Mouse (Mus musculus) spleen, adult 12 weeks (tissue): ENCODE results near the gene Khsrp.

ENCODE experiments used
- DNase-seq: peaks from one replicate; pipeline ENCODE4 v3.0.0; 2022; ENCODE audit warnings: low spot score

The Khsrp gene

GRCm38 (mm10) chr17:56986105-56986805 lies 45.1 kb downstream of the Khsrp start:
- DNase-seq, result no peak

DNA sequence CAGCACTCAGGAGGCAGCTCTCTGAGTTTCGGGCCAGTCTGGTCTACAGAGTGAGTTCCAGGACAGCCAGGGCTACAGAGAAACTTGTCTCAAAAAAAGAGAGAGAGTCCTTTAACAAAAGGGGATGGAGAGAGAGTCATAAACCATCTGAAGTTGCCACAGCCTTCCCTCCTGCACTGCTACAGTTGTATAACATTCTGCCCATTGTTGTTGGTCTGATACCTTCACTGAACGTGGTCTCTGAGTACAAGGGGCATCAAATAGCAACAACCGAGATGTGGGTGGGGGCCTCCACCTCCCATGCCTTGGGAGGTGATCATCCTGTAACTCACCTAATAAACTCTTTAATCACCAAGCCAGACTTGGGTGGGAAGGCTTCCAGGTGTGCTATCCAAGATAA lies 45.7 kb downstream of the Khsrp start:
- no peak for DNase-seq

DNA sequence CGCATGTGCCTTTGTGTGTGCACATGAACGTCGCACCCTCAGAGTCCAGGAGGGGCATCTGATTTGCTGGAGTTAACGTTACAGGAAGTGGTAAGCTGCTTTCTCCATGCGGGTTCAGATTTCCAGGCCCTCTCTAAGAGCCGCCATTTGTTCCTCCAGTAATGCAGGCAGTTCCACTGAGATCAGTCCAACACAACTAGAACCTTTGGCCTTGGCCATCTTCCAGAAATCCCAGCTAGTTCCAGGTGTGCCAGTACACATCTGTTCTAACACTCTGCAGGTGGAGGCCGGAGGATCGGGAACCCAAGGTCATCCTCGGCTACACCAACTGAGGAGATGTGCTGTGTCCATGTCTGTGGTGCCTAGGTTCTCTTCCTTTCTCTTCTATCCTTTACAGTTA lies 46.4 kb downstream of the Khsrp start:
- DNase-seq, result no peak

DNA sequence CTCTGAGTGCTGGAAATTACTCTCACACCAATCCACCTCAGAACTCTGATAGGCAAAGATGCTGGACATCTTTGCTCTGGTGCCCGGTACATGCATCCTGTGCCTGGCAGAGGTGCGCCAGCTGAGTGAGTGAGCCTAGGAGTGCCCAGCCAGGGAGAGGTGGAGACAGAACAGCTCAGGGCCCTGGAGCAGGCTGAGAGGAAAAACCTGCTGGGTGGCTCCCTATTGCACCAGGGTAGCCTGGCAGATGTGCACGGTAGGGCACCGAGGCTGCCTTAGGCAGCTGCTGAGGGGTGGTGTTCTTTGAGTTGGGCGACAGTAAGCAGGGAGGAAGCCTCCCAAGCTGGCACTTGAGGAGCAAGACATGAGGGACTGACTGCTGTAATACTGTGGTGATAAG lies 49.3 kb downstream of the Khsrp start, which contains the start of gene Acer1:
TSS of gene Acer1 (minus strand) at position 114 of the 400 bp plus-strand sequence.
- no peak for DNase-seq

DNA sequence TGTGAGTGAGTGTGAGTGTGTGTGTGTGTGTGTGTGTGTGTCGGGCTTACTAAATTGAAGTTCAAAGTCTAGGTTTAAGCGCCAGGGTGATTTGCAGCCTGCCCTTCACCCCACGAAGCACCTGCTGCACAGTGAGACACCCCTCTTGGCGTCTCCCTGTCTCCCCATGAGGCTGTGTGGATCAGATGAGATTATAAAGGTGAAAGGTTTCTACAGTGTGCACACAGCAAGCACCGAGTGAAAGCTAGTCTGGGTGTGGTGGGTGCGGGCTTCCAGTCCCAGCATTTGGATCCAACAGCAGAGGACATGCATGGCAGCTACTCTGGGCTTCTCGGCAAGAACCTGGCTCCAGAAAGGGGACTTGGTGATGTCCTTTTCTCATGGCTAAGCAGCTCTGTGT lies 50.3 kb downstream of the Khsrp start:
- DNase-seq, result no peak

GRCm38 (mm10) chr17:56979524-56979923 lies 51.8 kb downstream of the Khsrp start:
- no peak for DNase-seq

DNA sequence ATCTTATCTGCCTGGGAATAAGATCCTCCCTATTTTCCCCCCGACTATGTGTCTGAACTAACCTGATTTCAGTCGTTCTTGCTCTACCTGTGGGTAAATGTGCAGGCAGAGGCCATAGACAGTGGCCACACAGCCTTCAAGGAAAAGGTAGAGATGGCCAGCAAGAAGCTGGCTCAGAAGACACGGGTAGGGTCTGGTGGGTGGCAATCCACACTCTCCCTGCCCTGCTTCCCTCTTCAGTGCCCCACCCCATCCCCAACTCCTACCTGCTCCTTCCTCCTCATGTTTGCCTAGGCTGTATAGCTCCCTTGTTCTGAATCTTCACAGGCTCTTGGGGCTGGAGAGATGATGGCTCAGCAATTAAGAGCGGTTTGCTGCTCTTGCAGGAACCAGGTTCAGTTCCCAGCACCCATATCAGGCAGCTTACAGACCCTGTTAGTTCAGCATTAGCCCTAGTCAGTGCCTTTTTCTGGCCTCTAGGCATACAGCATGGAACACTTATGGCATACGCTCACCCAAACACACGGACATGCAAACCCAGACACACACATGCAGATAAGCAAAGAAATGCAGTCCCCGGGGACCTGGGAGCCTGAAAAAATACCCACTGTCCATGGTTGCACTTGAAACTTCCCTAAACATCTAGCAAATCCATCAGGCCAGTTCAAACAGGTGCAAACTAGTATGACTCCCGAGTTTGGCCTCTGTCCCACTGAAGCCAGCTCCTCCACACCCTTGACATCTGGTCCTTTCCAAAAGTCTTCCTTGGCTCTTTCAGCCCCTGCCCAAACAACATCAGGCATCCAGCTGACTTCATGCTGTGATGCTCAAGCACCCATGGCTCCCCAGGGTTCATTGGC lies 54.6 kb downstream of the Khsrp start:
- DNase-seq, result no peak

DNA sequence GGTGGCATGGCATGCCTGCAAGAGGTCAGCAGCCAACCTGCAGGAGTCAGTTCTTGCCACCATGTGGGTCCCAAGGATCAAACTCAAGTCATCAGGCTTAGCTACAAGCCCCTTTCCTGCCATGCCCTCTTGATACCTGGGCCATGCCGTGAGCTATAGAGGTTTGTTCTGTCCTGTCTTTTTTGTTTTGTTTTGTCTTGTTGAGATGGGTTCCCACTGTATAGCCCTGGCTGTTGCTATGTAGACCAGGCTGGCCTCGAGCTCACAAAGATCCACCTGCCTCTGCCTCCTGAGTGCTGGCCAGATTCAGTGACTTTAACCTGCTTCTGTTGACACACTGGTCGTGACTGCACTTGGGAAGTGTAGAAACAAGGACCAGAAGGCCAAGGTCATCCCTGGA lies 55.9 kb downstream of the Khsrp start:
- DNase-seq, result no peak

GRCm38 (mm10) chr17:56974708-56975240 lies 56.5 kb downstream of the Khsrp start:
- no peak for DNase-seq

GRCm38 (mm10) chr17:56973956-56974707 lies 57.2 kb downstream of the Khsrp start:
- no peak for DNase-seq
